Mouse (Mus musculus): ENCODE measurements around the gene Dnmt1. TPM values are rescaled to one million over a fixed set of nuclear protein-coding genes. Genes with fewer than 3 reads are reported as not detected.
A peak's percentile ranks its signal among the peaks of the same experiment; 100 is the strongest.

The Dnmt1 gene
- polyA plus RNA-seq, 1 experiment from 2014 or later, result 46.8 TPM

- Histone ChIP-seq H3K4me3 (ENCODE audit: low read depth, low read length) (no peak overlapping the region), H3K36me3 (ENCODE audit: control insufficient read depth, insufficient read depth, low read length) (no peaks in the 10 kb centered on the region), H3K9ac (ENCODE audit: low read depth, low read length) (no peak overlapping the region), H3K27me3 (replicated peaks; ENCODE audit: control insufficient read depth, insufficient read depth, low read length) (no peaks in the 10 kb centered on the region), H3K4me2 (ENCODE audit: low read depth, low read length) (no peak overlapping the region), H3K27ac (replicated peaks; ENCODE audit: low read depth, low read length) (no peak overlapping the region), H3K9me3 (ENCODE audit: control insufficient read depth, low read length) (no peaks in the 10 kb centered on the region), H3K4me1 (ENCODE audit: control insufficient read depth, insufficient read depth, low read length) (no peaks in the 10 kb centered on the region; the same call in 1 of the 2 replicates)
- ATAC-seq (ENCODE audit: low read depth) (no peak), DNase-seq (ENCODE audit: low spot score) (no peak)
- WGBS, result 86% methylated on average over 8 of the region's 8 CpGs
Measured at GRCm38 (mm10) chr9:20997065-20997464, 37.4 kb upstream of the Dnmt1 start.

DNA sequence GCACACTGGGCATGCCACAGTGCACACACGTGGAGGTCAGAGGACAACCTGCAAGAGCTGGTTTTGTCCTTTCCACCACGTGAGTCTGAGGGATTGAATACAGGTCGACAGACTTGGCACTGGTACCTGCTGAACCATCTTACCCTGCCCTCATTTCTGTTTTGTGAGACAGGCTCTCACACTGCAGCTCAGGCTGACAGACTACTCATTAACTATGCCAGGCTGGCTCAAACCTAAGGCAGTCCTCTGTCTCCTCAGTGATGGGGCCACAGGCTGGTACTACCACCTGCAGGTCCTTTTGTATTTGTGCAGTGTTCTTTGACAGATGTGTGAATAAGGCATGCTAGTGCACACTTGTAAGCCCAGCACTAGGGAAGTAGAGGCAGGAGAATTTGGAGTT is 35.4 kb upstream of the Dnmt1 start:
- H3K9me3 ChIP-seq (ENCODE audit: control insufficient read depth, low read length), result no peaks in the 10 kb centered on the region
- H3K27me3 ChIP-seq (replicated peaks; ENCODE audit: control insufficient read depth, insufficient read depth, low read length), result no peaks in the 10 kb centered on the region
- H3K27ac ChIP-seq (replicated peaks; ENCODE audit: low read depth, low read length), result no peak overlapping the region
- WGBS, result 69% methylated on average over 3 of the region's 3 CpGs
- H3K36me3 ChIP-seq (ENCODE audit: control insufficient read depth, insufficient read depth, low read length), result no peaks in the 10 kb centered on the region
- no peak overlapping the region for H3K9ac ChIP-seq (ENCODE audit: low read depth, low read length)
- no peak for DNase-seq (ENCODE audit: low spot score)
- no peak overlapping the region for H3K4me2 ChIP-seq (ENCODE audit: low read depth, low read length)
- no peak for ATAC-seq (ENCODE audit: low read depth)
- peaks cover 8% of the 10 kb centered on the region for H3K4me1 ChIP-seq (ENCODE audit: control insufficient read depth, insufficient read depth, low read length)
- H3K4me3 ChIP-seq (ENCODE audit: low read depth, low read length), result no peak overlapping the region

- Histone ChIP-seq H3K27ac (replicated peaks; ENCODE audit: low read depth, low read length) (no peak overlapping the region; the same call in 1 of the 2 replicates), H3K36me3 (ENCODE audit: control insufficient read depth, insufficient read depth, low read length) (no peaks in the 10 kb centered on the region)
Measured at GRCm38 (mm10) chr9:20993165-20993898, 33.6 kb upstream of the Dnmt1 start.

DNA sequence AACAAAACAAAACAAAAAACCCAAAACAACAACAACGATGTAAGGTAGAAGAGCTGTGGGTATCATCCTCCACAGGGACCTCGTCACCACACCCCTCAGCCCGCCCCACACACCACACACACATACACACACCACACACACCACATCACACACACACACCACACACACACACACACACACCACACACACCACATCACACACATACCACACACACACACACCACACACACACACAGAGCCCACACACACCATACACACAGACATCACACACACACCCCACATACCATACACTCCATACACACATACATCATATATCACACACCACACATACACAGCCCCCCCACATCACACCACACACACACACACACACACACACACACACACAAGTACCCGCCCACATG is 31.9 kb upstream of the Dnmt1 start:
- H3K4me1 ChIP-seq (ENCODE audit: control insufficient read depth, insufficient read depth, low read length), result peaks cover 22% of the 10 kb centered on the region
- no peaks in the 10 kb centered on the region for H3K27me3 ChIP-seq (replicated peaks; ENCODE audit: control insufficient read depth, insufficient read depth, low read length)
- no peak overlapping the region for H3K9ac ChIP-seq (ENCODE audit: low read depth, low read length)
- no peak for DNase-seq (ENCODE audit: low spot score)
- H3K9me3 ChIP-seq (ENCODE audit: control insufficient read depth, low read length), result no peaks in the 10 kb centered on the region
- no peak overlapping the region for H3K27ac ChIP-seq (replicated peaks; ENCODE audit: low read depth, low read length)
- WGBS, result 88% methylated on average over 4 of the region's 4 CpGs
- no peak for ATAC-seq (ENCODE audit: low read depth)
- no peaks in the 10 kb centered on the region for H3K36me3 ChIP-seq (ENCODE audit: control insufficient read depth, insufficient read depth, low read length)
- no peak overlapping the region for H3K4me3 ChIP-seq (ENCODE audit: low read depth, low read length)
- no peak overlapping the region for H3K4me2 ChIP-seq (ENCODE audit: low read depth, low read length)

More at GRCm38 (mm10) chr9:20993165-20993898, 33.6 kb upstream of the Dnmt1 start:
- H3K27me3 ChIP-seq (replicated peaks; ENCODE audit: control insufficient read depth, insufficient read depth, low read length), result no peaks in the 10 kb centered on the region
- WGBS, result 30% methylated on average over 5 of the region's 5 CpGs
- peaks cover 8% of the 10 kb centered on the region for H3K4me1 ChIP-seq (ENCODE audit: control insufficient read depth, insufficient read depth, low read length)
- peak; percentile 39; the same call in 1 of the 2 replicates for ATAC-seq (ENCODE audit: low read depth)
- no peak overlapping the region for H3K9ac ChIP-seq (ENCODE audit: low read depth, low read length)
- no peak overlapping the region for H3K4me3 ChIP-seq (ENCODE audit: low read depth, low read length)
- DNase-seq (ENCODE audit: low spot score), result peak; percentile 61
- no peaks in the 10 kb centered on the region for H3K9me3 ChIP-seq (ENCODE audit: control insufficient read depth, low read length)
- H3K4me2 ChIP-seq (ENCODE audit: low read depth, low read length), result no peak overlapping the region

GRCm38 (mm10) chr9:20990861-20991260 is 31.2 kb upstream of the Dnmt1 start:
- DNase-seq (ENCODE audit: low spot score) (peak; percentile 92), ATAC-seq (ENCODE audit: low read depth) (peak; percentile 53; the same call in 1 of the 2 replicates)
- no peaks in the 10 kb centered on the region for H3K27me3 ChIP-seq (replicated peaks; ENCODE audit: control insufficient read depth, insufficient read depth, low read length)
- H3K4me3 ChIP-seq (ENCODE audit: low read depth, low read length), result no peak overlapping the region
- 4% methylated on average over 10 of the region's 10 CpGs for WGBS
- H3K27ac ChIP-seq (replicated peaks; ENCODE audit: low read depth, low read length), result peak overlapping the region; percentile 70; the same call in 1 of the 2 replicates
- H3K9ac ChIP-seq (ENCODE audit: low read depth, low read length), result peak overlapping the region; percentile 12; the same call in 1 of the 2 replicates
- H3K4me1 ChIP-seq (ENCODE audit: control insufficient read depth, insufficient read depth, low read length), result peaks cover 26% of the 10 kb centered on the region
- H3K4me2 ChIP-seq (ENCODE audit: low read depth, low read length), result peak overlapping the region; percentile 32
- no peaks in the 10 kb centered on the region for H3K36me3 ChIP-seq (ENCODE audit: control insufficient read depth, insufficient read depth, low read length)
- H3K9me3 ChIP-seq (ENCODE audit: control insufficient read depth, low read length), result no peaks in the 10 kb centered on the region

GRCm38 (mm10) chr9:20987953-20988352 is 28.3 kb upstream of the Dnmt1 start:
- H3K9me3 ChIP-seq (ENCODE audit: control insufficient read depth, low read length), result no peaks in the 10 kb centered on the region
- no peak overlapping the region for H3K4me2 ChIP-seq (ENCODE audit: low read depth, low read length)
- no peak overlapping the region for H3K4me3 ChIP-seq (ENCODE audit: low read depth, low read length)
- H3K9ac ChIP-seq (ENCODE audit: low read depth, low read length), result no peak overlapping the region
- ATAC-seq (ENCODE audit: low read depth) (no peak), DNase-seq (ENCODE audit: low spot score) (no peak)
- WGBS, result 25% methylated on average over 7 of the region's 7 CpGs
- H3K36me3 ChIP-seq (ENCODE audit: control insufficient read depth, insufficient read depth, low read length), result no peaks in the 10 kb centered on the region
- peak overlapping the region; percentile 89 for H3K27ac ChIP-seq (replicated peaks; ENCODE audit: low read depth, low read length)
- peaks cover 33% of the 10 kb centered on the region for H3K4me1 ChIP-seq (ENCODE audit: control insufficient read depth, insufficient read depth, low read length)
- no peaks in the 10 kb centered on the region for H3K27me3 ChIP-seq (replicated peaks; ENCODE audit: control insufficient read depth, insufficient read depth, low read length)

DNA sequence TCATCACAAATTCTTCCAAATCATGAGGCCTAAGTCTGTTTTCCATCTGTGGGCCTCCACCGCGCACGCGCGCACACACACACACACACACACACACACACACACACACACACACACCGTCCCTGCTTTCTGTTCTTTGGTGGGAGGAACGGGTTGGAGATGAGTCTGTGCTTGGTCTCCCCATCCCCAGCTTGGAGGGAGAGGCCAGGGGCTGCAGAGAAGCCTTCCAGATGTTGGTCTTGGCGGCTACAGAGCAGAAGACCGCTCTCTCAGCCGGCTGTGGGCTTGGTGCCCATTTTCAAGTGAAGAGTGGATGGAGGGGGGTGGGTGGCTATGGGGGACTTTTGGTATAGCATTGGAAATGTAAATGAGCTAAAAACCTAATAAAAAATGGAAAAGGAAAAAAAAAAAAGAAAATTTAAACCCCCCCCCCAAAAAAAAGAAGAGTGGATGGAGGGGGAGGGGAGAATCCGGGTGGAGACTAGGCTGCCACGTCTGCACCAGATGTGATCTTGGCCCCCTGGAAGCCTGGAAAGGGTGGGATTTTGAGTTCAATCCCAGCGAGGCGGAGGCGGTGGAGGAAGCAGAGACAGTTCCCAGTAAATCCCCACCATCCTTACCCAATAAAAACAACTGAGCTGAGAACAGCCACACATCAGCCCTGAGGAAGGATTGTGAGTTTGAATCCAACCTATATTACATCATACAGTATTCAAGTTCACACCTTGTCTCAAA is 27.4 kb upstream of the Dnmt1 start:
- peaks cover 37% of the 10 kb centered on the region for H3K4me1 ChIP-seq (ENCODE audit: control insufficient read depth, insufficient read depth, low read length)
- 36% methylated on average over 15 of the region's 15 CpGs for WGBS
- H3K27me3 ChIP-seq (replicated peaks; ENCODE audit: control insufficient read depth, insufficient read depth, low read length), result no peaks in the 10 kb centered on the region
- peak overlapping the region; percentile 16; the same call in 1 of the 2 replicates for H3K4me2 ChIP-seq (ENCODE audit: low read depth, low read length)
- peak; percentile 86 for ATAC-seq (ENCODE audit: low read depth)
- no peaks in the 10 kb centered on the region for H3K36me3 ChIP-seq (ENCODE audit: control insufficient read depth, insufficient read depth, low read length)
- H3K9me3 ChIP-seq (ENCODE audit: control insufficient read depth, low read length), result no peaks in the 10 kb centered on the region
- peak overlapping the region; percentile 89 for H3K27ac ChIP-seq (replicated peaks; ENCODE audit: low read depth, low read length)
- peak; percentile 95 for DNase-seq (ENCODE audit: low spot score)
- H3K9ac ChIP-seq (ENCODE audit: low read depth, low read length), result no peak overlapping the region
- H3K4me3 ChIP-seq (ENCODE audit: low read depth, low read length), result no peak overlapping the region

DNA sequence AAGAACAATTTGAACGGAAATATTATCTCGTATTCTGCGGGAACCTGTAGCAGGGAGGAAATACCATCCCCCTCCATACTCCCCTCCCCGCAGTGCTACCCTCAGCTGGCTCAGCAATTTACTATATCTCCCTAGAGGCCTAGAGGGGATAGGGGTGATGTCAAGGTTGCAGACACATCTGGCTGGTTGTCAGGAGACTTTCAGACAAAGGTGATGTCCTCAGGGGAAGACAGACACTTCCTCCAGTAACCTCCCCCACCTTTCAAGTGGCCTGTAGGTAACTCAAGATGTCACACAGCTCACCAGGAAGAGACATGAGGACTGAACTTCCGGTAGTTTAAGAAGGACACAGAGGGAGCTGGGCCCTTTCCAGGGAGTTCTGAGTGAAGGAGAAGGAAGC is 23.5 kb upstream of the Dnmt1 start:
- no peak overlapping the region for H3K27ac ChIP-seq (replicated peaks; ENCODE audit: low read depth, low read length)
- ATAC-seq (ENCODE audit: low read depth), result no peak

More for the DNA sequence above, 23.5 kb upstream of the Dnmt1 start:
- Histone ChIP-seq H3K4me1 (ENCODE audit: control insufficient read depth, insufficient read depth, low read length) (peaks cover 29% of the 10 kb centered on the region), H3K27me3 (replicated peaks; ENCODE audit: control insufficient read depth, insufficient read depth, low read length) (no peaks in the 10 kb centered on the region), H3K4me3 (ENCODE audit: low read depth, low read length) (no peak overlapping the region), H3K36me3 (ENCODE audit: control insufficient read depth, insufficient read depth, low read length) (no peaks in the 10 kb centered on the region), H3K9me3 (ENCODE audit: control insufficient read depth, low read length) (no peaks in the 10 kb centered on the region), H3K4me2 (ENCODE audit: low read depth, low read length) (no peak overlapping the region), H3K9ac (ENCODE audit: low read depth, low read length) (no peak overlapping the region)
- 9% methylated on average over 5 of the region's 5 CpGs for WGBS
- peak; percentile 16 for DNase-seq (ENCODE audit: low spot score)

Data from embryonic facial prominence, embryonic 14.5 days (tissue).